Mouse (Mus musculus) gastrocnemius, postnatal 25 days (tissue): ENCODE results near the gene Chaf1a. TPM values are rescaled to one million over a fixed set of nuclear protein-coding genes. Genes with fewer than 3 reads are reported as not detected.
"Not testable (repeated sequence)": the region's sequence is repeated elsewhere in the genome, so short reads cannot be mapped to it uniquely, and the experiment has no call there.

ENCODE experiments used
- DNase-seq: peaks from one replicate; pipeline ENCODE4 v3.0.0; 2022
- total RNA-seq, 2 experiments: library from RNA; stranded (reverse); gene quantifications; 1 replicate in 1 of 2; 2 replicates in 1 of 2; pipeline ENCODE4 v1.2.3; 2021

The Chaf1a gene
- total RNA-seq, 2 experiments from 2014 or later, result 0.79 to 1.3 TPM

DNA sequence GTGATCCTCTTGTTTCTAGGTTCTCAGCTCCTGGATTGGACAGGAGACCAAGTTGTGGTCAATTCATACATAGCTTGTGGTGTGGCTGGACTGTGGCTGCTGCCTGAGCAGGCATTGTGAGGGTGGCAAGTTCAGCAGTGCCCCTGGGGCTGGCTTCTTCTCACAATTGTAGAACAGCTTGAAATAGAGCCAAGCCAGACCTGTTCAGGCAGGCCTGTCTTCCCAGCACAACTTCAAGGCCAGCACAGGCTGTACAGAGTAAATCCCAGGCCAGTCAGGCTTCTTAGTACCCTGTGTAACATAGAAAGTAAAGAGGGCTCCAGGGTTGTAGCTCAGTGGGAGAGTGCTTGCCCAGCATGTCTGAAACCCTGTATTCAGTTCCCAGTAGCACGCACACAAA lies 52.6 kb downstream of the Chaf1a start:
- DNase-seq, result no peak

DNA sequence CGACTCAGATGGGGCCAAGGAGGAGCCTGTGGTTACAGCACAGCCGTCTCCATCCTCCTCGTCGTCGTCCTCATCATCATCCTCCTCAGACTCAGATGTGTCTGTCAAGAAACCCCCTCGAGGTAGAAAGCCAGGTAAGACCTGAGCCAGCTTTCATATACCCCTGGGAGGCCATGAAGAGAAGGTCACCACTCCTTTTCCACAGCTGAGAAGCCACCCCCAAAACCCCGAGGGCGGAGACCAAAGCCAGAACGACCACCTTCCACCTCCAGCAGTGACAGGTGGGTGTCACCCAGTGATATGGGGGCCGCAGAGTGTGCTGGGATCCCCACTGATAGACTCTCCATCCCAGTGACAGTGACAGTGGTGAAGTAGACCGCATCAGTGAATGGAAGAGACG lies 56.6 kb downstream of the Chaf1a start:
- no peak for DNase-seq

DNA sequence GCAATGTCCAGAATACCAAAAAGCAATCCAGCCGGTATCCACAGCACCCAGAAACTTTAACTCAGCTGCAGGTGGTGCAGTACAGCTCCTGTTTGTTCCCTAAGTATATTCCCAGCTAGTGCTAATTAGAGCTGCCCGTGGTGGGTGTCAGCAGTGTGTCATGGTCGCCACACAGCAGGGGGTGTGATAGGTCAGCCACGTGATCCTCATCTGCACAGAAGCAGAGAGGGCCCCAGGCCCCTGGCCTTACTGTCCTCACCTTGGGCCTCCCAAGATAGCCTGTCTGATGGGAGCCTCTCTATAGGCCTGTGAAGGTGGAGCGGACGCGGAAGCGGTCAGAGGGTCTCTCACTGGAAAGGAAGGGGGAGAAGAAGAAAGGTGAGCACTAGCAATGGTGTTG lies 57.9 kb downstream of the Chaf1a start:
- DNase-seq, result no peak

DNA sequence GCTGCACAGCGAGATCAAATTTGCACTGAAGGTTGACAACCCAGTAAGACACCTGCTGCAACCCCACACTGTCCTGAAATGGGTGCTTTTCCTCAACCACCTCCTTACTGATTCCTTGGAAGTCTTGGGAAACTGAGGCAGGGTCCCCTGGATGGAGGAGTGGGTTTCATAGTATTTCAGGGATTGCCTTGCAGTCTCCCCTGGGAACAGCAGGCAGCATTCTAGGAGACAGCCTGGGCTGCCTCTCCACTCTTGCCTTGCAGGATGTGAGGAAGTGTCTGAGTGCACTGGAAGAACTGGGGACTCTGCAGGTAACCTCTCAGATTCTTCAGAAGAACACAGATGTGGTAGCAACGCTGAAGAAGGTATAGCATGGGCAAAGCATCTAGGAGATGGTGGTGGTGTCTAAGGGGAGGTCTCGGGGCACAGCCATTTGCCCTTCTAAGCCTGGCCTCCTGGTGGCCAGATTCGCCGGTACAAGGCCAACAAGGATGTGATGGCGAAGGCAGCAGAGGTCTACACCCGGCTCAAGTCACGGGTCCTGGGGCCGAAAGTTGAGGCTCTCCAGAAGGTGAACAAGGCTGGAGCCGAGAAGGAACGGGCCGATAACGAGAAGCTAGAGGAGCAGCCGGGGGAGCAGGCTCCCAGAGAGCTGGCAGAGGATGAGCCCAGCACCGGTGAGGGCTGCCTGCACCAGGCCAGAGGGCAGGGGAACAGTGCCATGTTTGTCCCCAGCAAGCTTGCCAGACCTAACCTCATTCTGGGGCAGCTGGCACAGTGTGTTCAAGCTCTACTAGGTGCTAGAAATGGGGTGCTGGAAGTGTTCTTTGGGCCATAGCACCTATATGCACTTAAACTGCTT lies 58.7 kb downstream of the Chaf1a start:
- peak; percentile 72 for DNase-seq

DNA sequence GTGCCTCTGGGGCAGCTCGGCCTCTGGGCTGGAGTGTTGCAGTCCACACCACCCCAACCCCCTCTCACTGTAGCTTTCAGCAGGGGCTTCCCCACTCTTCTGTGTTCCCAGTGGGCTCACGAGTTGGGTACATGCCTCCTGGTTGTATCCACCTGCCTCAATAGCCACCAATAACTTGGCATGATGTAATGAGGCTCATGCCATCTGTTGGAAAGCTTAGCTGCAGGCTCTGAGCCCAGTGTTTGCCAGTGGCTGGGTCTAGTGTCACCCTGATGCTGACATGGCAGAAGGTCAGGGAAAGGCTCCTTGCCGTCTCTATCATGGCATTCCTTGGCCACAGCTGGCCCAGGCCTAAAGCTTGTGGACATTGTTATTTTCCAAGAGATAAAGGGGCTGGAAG lies 60.6 kb downstream of the Chaf1a start:
- peak; percentile 76 for DNase-seq

DNA sequence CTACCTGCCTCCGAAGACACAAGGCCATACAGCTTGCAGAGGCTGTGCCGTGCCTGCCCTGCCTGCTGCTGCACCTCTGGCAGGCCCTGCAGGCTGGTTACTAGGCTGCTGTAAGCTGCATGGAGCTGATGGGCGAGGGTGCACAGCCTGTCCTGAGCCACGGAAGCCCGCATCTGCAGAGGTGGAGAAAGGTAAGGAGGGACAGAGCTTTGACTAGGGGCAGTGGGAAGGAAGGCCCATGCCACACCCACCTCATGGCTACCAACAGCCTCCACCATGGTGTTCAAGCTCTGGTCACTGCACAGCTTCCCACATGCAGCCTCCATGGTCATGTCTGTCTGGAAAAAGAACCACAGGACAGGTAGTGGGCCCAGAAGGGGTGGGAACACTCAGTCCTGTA lies 61.9 kb downstream of the Chaf1a start:
- no peak for DNase-seq

DNA sequence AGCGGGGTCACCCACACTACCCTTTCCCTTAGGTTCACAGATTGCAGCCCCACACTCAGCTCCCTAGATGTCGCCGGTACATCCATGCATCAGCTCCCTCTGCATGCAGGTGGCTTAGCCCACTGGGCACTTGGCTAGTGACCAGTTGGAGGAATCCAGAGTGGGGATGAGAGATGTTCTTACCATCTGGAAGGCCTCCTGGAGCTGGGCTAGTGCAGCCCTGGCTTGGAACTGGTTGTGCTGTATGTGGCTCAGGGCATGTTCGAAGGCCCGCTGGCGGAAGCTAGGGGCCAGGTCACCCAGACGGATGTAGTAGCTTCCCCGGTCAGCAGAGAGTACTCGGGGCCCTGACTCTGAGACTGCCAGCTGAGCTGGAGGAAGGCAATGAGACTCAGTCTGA lies 62.7 kb downstream of the Chaf1a start:
- DNase-seq, result no peak

DNA sequence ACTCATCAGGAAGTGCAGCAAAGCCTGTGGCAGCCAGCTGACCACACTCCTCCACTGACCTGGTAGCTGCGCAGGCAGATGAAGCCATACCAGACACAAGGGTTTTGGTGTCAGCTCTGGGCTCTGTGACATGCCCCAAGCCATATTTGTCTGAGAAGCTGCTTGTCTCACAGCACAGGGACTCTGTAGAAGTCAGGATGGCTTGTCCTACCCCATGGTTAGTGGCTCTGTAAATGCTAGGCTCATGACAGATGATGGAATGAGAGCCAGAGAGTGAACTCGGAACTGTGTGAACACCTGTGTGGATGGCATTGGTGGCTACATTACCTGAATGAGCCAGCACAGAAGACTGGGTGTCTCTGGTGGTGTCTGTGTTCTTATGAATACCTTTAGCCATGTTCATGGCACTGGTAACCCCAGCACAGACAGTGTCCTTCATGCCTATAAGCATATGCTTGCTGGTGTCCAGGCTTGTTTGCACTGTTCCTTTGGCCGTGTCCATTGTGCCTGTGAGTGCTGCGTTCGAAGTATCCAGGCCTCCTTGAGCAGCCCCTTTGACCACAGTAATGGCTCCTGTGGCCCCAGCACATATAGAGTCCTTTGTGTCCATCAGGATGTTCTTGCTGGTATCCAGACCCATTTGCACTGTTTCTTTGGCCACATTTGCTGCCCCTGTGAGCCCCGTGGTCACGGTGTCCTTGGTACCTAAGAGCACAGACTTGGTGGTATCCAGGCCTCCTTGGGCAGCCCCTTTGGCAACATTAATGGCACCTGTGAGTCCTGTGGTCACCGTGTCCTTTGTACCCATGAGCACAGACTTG lies 63.4 kb downstream of the Chaf1a start:
- DNase-seq, result peak; percentile 40

DNA sequence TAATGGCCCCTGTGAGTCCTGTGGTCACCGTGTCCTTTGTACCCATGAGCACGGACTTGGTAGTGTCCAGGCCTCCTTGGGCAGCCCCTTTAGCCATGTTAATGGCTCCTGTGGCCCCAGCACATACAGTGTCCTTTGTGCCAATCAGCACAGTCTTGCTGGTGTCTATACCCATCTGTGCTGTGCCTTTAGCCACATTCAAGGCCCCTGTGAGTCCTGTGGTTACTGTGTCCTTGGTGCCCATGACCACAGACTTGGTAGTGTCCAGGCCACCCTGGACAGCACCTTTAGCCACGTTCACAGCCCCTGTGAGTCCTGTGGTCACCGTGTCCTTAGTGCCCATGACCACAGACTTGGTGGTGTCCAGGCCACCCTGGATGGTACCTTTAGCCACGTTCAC lies 64.6 kb downstream of the Chaf1a start:
- not testable (repeated sequence) for DNase-seq

DNA sequence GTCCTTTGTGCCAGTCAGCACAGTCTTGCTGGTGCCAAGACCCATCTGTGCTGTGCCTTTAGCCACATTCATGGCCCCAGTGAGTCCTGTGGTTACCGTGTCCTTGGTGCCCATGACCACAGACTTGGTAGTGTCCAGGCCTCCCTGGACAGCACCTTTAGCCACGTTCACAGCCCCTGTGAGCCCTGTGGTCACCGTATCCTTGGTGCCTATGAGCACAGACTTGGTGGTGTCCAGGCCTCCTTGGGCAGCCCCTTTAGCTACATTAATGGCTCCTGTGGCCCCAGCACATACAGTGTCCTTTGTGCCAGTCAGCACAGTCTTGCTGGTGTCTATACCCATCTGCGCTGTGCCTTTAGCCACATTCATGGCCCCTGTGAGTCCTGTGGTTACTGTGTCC lies 66.2 kb downstream of the Chaf1a start:
- not testable (repeated sequence) for DNase-seq

DNA sequence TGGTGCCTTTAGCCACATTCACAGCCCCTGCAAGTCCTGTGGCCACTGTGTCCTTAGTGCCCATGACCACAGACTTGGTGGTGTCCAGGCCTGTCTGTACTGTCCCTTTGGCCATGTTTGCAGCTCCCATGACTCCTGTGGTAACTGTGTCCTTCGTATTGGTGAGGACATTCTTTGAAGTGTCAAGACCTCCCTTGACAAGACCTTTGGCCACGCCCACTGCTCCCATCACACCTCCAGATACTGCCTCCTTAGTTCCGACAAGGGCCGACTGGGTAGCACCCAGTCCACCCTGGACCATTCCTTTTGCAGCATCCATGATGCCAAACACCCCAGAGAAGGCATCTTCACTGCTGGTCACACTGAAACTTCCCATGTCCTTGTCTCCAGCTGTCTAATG lies 66.7 kb downstream of the Chaf1a start:
- no peak for DNase-seq

DNA sequence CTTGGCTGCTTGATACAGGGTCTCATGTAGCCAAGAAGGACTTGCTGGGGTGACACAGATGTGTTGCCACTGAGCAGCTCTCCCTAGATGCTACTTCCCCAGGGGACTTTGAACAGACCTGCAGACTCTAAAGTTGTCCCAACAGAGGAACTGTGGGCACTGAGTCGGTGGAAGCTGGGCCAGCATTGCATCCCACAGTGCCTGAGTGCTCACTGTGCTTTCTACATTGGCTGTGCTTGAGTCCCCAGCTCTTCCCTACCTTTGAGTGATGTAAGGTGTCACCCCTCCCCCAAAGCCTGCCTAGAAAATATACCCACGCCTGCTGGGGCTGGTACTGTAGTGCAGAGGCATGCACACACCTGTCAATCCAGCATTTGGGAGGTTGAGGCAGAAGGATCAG lies 67.5 kb downstream of the Chaf1a start:
- no peak for DNase-seq

DNA sequence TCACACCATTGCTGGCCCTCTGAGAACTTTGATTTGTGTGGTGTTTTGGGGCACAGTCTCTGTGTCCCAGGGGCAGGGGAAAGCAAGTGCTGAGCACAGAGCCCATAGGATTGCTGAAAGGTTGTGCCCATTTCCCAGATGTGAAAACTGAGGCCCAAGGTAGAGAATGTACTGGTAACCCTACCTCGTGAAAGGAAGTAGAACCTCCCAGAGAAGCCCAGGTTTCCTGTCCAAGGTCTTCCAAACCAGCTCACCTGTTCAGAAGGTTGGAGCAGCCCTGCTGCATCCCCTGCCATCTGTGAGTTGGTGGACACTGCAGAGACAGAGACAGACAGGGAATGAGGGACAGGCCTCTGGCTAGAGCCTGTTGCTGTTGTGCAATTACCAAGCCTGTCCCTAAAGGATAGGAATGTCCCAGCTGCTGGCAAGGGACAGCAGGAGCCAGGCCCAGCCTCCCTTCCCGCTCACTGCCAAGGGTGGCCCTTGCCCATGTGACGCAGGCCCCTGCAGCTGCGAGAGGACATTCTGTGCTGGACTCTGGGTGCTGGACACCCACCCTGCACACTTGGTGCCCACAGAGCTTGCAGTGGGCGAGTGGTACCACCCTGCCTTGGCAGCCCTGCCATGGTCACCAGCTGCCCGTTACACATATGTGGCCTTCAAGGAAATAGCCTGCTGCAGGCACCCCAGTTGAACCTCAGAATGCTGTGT lies 68.2 kb downstream of the Chaf1a start:
- DNase-seq, result peak; percentile 94

DNA sequence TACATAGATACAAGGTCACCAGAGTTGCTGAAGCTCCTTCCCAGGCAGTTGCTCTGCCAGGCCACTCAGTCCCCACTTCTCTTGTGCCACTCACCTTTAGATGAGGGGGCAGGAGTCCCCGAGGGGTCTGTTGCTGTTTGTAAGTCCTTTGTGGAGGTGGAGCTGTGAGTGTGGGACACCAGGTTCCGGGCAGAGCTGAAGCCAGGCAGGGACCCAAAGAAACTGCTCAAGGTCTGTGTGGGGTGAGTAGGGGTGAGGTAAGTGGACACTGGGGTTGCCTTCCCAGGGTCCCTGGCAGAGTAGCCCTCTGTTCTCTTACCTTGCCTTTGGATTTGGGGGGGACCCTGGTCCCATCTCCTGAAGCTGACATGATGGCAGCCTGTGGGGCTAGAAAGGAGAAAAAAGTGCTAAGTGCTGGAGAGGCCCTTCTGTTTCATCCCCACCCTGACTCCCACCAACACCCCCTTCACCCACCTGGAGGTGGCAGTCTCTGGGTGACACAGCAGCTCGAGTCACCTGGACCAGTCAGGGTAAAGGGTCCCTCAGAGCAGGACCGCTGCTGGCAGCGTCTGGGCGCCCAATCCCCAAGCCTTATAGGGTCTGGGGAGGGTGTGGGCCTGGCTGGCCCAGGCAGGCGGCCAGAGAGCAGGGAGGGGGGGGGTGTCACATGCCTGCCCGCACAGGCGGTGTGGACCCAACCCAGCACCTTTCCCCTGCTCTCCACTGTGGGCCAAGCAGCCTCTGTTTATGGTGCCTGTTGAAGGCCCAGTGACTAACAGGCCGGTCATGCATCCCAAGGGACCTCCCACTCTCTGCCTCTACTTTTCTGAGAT lies 69.2 kb downstream of the Chaf1a start, which contains the start of gene Plin4:
Gene Plin4, minus strand, starts transcription at position 585 of the 833 bp plus-strand sequence.
- DNase-seq, result peak; percentile 91

DNA sequence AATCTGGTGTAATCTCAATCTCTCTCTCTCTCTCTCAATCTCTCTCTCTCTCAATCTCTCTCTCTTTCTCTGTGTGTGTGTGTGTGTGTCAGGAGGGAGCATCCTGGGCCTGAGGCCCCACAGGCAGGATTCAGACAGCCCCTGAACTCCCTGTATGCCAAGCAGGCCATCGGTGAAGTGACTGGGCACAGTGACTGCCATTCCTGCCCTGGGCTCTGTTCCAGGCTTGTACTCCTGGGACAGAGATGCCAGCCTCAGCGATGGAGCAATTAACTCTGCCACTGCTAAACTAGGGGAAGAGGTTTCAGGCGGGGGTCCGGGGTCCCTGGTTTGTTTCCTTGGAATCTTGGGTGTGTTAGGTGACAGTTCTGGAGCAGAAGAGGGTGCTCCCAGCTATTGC lies 70.3 kb downstream of the Chaf1a start:
- peak; percentile 67 for DNase-seq

DNA sequence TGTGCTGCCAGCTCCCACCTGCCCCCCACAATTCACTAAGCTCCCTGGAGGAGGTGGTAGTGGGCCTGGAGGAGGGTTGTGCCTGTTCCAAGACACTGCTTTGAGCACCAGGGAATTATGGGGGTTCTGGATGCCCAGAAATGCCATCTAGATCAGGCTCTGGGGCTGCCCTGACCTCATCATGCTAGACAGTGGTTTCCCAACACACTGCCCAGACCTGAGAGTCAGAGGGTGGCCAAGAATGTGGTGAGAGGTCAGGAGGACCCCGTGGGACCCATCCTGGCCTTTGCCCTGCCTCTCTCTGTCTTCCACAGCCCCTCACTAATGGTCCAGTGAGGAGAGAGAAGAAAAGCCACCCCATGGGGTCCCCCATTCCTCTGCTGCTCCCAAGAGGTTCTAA lies 70.8 kb downstream of the Chaf1a start:
- DNase-seq, result no peak

DNA sequence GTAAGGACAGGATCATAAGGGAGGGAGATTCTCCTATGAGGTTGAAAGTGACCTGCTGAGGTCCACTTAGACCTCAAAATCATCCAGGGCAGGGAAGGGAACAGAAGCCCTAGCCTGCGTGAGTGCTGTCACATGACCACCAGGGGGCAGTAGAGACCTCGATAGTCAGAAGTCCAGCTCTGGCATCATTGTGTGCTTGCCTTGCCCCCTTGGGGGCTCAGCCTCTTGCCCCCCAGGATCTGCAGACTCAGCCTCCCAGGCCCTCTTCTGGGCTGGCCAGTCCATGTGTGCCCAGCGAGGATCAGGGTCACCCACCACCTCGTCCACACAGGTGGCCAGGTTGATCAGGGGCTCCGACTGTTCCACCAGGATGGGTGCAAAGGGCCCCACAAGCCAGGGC lies 71.6 kb downstream of the Chaf1a start:
- peak; percentile 52 for DNase-seq

DNA sequence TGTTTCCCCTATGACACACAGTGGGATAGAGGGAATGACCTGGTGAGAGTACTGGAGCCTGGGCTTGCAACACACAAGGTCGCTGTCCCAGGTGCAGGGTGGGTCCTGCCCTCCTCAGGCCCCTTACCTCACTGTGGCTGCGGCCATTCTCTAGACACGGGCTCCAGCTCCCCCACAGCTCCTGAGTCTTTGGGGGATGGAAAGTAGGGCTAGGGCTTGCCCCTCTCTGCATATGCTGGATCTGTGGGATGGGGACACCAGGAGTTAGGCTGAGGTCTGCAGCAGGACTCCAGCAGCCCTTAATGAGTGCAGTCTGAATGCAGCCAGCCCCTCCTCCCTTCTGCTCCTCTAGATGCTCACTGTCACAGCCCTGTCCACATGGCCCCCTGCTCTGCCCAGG lies 72.5 kb downstream of the Chaf1a start:
- DNase-seq, result no peak

DNA sequence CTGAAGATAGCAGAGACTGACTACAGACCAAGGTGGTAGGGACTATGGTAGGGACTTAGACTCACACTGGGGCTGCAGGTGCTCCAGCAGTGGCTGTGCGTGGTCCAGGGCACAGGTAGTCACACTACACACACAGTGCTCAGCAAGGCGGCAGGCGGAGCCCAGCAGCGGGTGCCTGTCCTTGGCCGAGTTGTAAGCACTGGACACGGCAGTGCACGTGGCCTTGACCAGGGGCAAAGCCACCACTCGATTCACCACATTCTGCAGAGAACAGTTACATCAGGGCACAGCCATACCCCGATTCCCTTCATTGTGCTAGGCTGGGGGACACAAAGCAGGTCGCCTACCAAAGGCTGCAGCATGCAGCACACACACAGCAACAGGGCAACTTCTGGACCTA lies 76.0 kb downstream of the Chaf1a start:
- DNase-seq, result no peak

DNA sequence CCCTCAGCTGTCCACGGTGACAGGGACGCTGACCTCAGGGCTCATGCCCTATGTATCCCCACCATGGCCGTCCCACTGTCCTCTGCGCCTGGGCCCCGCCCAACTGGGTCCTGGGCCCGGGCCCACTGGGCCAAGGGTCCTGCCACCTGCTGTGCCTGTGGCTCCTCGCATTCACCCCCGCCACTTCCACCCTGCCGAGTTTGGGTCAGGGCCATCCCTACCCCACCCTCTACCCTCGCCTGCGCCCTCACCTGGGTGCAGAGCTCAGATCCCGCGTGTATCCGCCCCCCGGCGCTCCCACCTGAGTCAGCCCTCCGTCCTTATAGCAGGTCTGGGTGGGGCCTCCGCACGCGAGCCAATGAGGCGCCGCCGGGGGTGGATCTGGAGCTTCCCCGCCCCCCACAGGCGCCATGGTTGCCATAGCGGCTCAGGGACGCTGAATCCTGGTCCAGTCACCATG lies 77.0 kb downstream of the Chaf1a start, which contains the start of gene Plin5:
Gene Plin5, minus strand, starts transcription at position 346 of the 460 bp plus-strand sequence.
- DNase-seq, result peak; percentile 70

DNA sequence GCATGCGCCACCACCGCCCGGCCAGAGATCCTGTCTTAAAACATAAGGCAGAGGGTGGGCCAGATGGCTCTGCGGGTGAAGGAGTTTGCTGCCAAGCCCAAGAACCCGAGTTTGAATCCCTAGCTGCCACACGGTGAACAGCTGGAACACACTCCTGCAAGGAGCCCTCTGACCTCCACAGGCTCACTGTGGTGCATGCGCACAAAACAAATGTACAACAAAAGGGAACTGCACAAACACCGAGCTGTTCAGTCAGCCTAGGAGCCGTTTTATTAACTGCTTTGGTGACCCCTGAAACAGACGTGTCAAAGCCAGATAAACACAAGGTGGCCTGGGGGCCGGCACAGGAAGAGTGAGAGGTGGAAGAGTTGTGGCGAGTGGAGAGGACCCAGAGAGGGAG lies 79.2 kb downstream of the Chaf1a start:
- peak; percentile 12 for DNase-seq
